Mouse (Mus musculus): ENCODE measurements around the gene Mycl. TPM values are rescaled to one million over a fixed set of nuclear protein-coding genes. Genes with fewer than 3 reads are reported as not detected.

Gene Mycl
- polyA plus RNA-seq, 1 experiment from 2014 or later = 106 TPM

DNA sequence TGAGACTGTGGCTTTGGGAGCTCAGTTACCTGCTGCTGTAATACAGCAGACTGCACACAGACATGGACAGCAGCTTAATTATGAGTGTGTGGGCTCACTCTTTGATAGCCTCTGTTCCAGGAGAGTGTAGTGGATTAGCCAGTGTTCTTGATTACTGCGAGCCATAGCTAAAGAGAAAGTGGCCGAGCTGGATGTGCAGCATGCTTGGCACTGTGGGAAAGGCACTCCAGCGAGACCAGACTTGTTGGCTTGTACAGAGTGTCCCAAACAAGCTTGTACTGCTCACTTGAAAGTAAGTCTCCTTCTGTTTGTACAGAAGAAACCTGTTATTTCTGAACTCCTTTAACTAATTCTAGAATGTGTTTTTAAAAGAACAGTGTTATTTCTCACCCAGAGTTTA is 50.8 kb downstream of the Mycl start:
- no peak overlapping the region for H3K4me3 ChIP-seq (ENCODE audit: low read depth, low read length)
- H3K9ac ChIP-seq (ENCODE audit: low read length) = no peak overlapping the region
- H3K36me3 ChIP-seq (ENCODE audit: control insufficient read depth, insufficient read depth, low read length) = peaks cover 14% of the 10 kb centered on the region
- H3K9me3 ChIP-seq (ENCODE audit: control insufficient read depth, low read length) = no peaks in the 10 kb centered on the region
- DNase-seq (ENCODE audit: low spot score, missing footprints) (no peak), ATAC-seq (ENCODE audit: low FRiP score) (no peak)
- H3K27me3 ChIP-seq (ENCODE audit: control insufficient read depth, insufficient read depth, low read length) = no peaks in the 10 kb centered on the region
- no peak overlapping the region for H3K27ac ChIP-seq (ENCODE audit: low read depth, low read length)
- H3K4me1 ChIP-seq (ENCODE audit: control insufficient read depth, insufficient read depth, low read length) = no peaks in the 10 kb centered on the region
- 87% methylated on average over 3 of the region's 3 CpGs for WGBS
- no peak overlapping the region for H3K4me2 ChIP-seq

DNA sequence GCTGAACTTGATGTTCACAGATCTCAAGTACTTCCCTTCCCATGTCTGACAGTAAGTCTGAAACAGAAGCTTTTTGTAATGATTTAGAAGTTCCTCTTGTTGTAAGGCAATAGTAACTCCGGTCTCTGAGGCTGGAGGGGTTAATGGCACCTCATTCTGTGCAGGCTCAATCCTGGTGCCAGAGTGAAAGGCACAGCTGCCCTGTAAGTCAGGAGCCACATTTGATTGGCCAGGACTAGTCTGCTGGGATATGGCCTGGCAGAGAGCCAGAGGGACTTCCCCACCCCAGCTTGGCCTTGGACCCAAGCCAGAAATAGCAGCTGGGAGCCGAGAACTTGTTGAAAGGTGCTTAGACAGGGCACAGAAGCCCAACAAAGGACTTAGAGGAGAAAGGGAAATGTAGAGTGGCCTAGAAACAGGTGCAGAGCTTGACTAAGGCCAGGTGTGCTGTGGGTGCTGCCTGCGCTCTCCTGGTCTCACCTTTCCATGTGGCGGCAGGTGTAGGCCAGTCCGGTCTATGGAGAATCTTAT is 55.3 kb downstream of the Mycl start:
- ATAC-seq (ENCODE audit: low FRiP score) = peak; percentile 88
- H3K27me3 ChIP-seq (ENCODE audit: control insufficient read depth, insufficient read depth, low read length) = no peaks in the 10 kb centered on the region
- no peak overlapping the region for H3K9ac ChIP-seq (ENCODE audit: low read length)
- 81% methylated on average over 5 of the region's 5 CpGs for WGBS
- no peak overlapping the region for H3K4me3 ChIP-seq (ENCODE audit: low read depth, low read length)
- H3K27ac ChIP-seq (ENCODE audit: low read depth, low read length) = peak overlapping the region; percentile 40
- 0 out of 2 replicates have a peak, but pooled peaks cover 3% of the 10 kb centered on the region for H3K4me1 ChIP-seq (ENCODE audit: control insufficient read depth, insufficient read depth, low read length)
- no peak for DNase-seq (ENCODE audit: low spot score, missing footprints)
- no peak overlapping the region for H3K4me2 ChIP-seq
- no peaks in the 10 kb centered on the region for H3K9me3 ChIP-seq (ENCODE audit: control insufficient read depth, low read length)
- H3K36me3 ChIP-seq (ENCODE audit: control insufficient read depth, insufficient read depth, low read length) = peaks cover 28% of the 10 kb centered on the region

Other genes starting within 250 kb of the Mycl start
- gene Ppt1, start 159.4 kb upstream of the Mycl start, polyA plus RNA-seq (2014; fragmentation: Nextera tagmentation; extraction: Ambion mirVana) = 62.7 and 63.7 TPM in 2 replicates
- 69.7 and 74.4 TPM in 2 replicates for gene Cap1, start 109.6 kb upstream of the Mycl start, polyA plus RNA-seq (2014; fragmentation: Nextera tagmentation; extraction: Ambion mirVana)
- 22.8 and 27.2 TPM in 2 replicates for gene Mfsd2a, start 34.5 kb upstream of the Mycl start, polyA plus RNA-seq (2014; fragmentation: Nextera tagmentation; extraction: Ambion mirVana)
- 26.8 and 29.0 TPM in 2 replicates for gene Trit1, start 20.9 kb downstream of the Mycl start, polyA plus RNA-seq (2014; fragmentation: Nextera tagmentation; extraction: Ambion mirVana)
- gene Bmp8b, start 109.5 kb downstream of the Mycl start, polyA plus RNA-seq (2014; fragmentation: Nextera tagmentation; extraction: Ambion mirVana) = 0.15 and 0.30 TPM in 2 replicates
- gene Oxct2b, start 120.6 kb downstream of the Mycl start, polyA plus RNA-seq (2014; fragmentation: Nextera tagmentation; extraction: Ambion mirVana) = 0.18 TPM in 1 of 2 replicates, not detected in the other
- gene Ppie, start 144.3 kb downstream of the Mycl start, polyA plus RNA-seq (2014; fragmentation: Nextera tagmentation; extraction: Ambion mirVana) = 119 and 126 TPM in 2 replicates
- 0.38 and 0.94 TPM in 2 replicates for gene Hpcal4, start 187.6 kb downstream of the Mycl start, polyA plus RNA-seq (2014; fragmentation: Nextera tagmentation; extraction: Ambion mirVana)
- not detected in 2 replicates for gene Nt5c1a, start 205.9 kb downstream of the Mycl start, polyA plus RNA-seq (2014; fragmentation: Nextera tagmentation; extraction: Ambion mirVana)
- 6.8 and 7.7 TPM in 2 replicates for gene Heyl, start 237.9 kb downstream of the Mycl start, polyA plus RNA-seq (2014; fragmentation: Nextera tagmentation; extraction: Ambion mirVana)

Measured in midbrain, embryonic 11.5 days (tissue).